Mouse (Mus musculus) olfactory bulb, adult 2 months (tissue): ENCODE measurements around the gene Rexo1. TPM values are rescaled to one million over a fixed set of nuclear protein-coding genes. Genes with fewer than 3 reads are reported as not detected.

Experiments used
- H3K27ac ChIP-seq: fragments of 200-500 bp; 2 replicates; pipeline ENCODE4 v1.5.1; 2012; ENCODE audit warnings: low read depth, low read length; ENCODE audit not compliant: insufficient read depth
- H3K4me1 ChIP-seq: fragments of 200-500 bp; 2 replicates; pipeline ENCODE4 v1.6.1; 2012; ENCODE audit warnings: low read length; ENCODE audit not compliant: control insufficient read depth, insufficient read depth
- H3K4me3 ChIP-seq: fragments of 200-500 bp; 2 replicates; pipeline ENCODE4 v1.5.1; 2012; ENCODE audit warnings: mild to moderate bottlenecking, low read depth, low read length, moderate library complexity; ENCODE audit not compliant: insufficient read depth
- CTCF ChIP-seq: fragments of 200-500 bp; IDR thresholded peaks from 2 replicates; pipeline ENCODE4 v1.5.1; 2012; ENCODE audit warnings: low read depth, mild to moderate bottlenecking, low read length, moderate library complexity; ENCODE audit not compliant: insufficient read depth
- POLR2A ChIP-seq: fragments of 200-500 bp; IDR thresholded peaks from 2 replicates; pipeline ENCODE4 v1.6.1; 2012; ENCODE audit warnings: mild to moderate bottlenecking, low read depth, low read length, moderate library complexity; ENCODE audit not compliant: insufficient read depth
- WGBS: fragments of 180-500 bp; shearing (Covaris S2); methylation state at CpG from one replicate; pipeline ENCODE4 v1.1.7; 2018; 5-methylcytosine and 5-hydroxymethylcytosine counted together
- polyA plus RNA-seq: library from polyadenylated mRNA; stranded (reverse); fragments of >200 nt; gene quantifications from 2 replicates; pipeline ENCODE4 v1.2.4, GENCODE M21; 2012; ENCODE audit warnings: low replicate concordance; ENCODE audit not compliant: missing spikeins, insufficient read depth, insufficient read length

Rexo1 gene
- polyA plus RNA-seq, 1 experiment = not detected

- WGBS = 26% methylated on average over 7 of the region's 7 CpGs
- no peak overlapping the region for H3K27ac ChIP-seq
- H3K4me3 ChIP-seq = no peak overlapping the region
- TF ChIP-seq CTCF (no peak), POLR2A (no peak)
- H3K4me1 ChIP-seq = peaks cover 5% of the 10 kb centered on the region
These were observed 27.7 kb downstream of the Rexo1 start for GRCm38 (mm10) chr10:80533704-80534103.

- Histone ChIP-seq H3K4me1 (peaks cover under 1% of the 10 kb centered on the region; the same call in 1 of the 2 replicates), H3K27ac (no peak overlapping the region), H3K4me3 (no peak overlapping the region)
- TF ChIP-seq CTCF = no peak
- no peak for TF ChIP-seq POLR2A
- WGBS = 86% methylated on average over 11 of the region's 11 CpGs
These were observed 28.6 kb downstream of the Rexo1 start for GRCm38 (mm10) chr10:80532783-80533182.

GRCm38 (mm10) chr10:80526172-80526571 is 35.2 kb downstream of the Rexo1 start:
- Histone ChIP-seq H3K27ac (no peak overlapping the region), H3K4me3 (no peak overlapping the region), H3K4me1 (no peaks in the 10 kb centered on the region)
- TF ChIP-seq CTCF (no peak), POLR2A (no peak)
- WGBS = 34% methylated on average over 9 of the region's 9 CpGs

- Histone ChIP-seq H3K4me3 (no peak overlapping the region), H3K4me1 (no peaks in the 10 kb centered on the region), H3K27ac (no peak overlapping the region)
- 93% methylated on average over 7 of the region's 7 CpGs for WGBS
- TF ChIP-seq CTCF (no peak), POLR2A (no peak)
These were observed 38.1 kb downstream of the Rexo1 start for GRCm38 (mm10) chr10:80523299-80523698.

- no peak overlapping the region for H3K4me3 ChIP-seq
- H3K4me1 ChIP-seq = no peaks in the 10 kb centered on the region
- TF ChIP-seq POLR2A = no peak
- no peak for TF ChIP-seq CTCF
- no peak overlapping the region for H3K27ac ChIP-seq
- 81% methylated on average over 2 of the region's 2 CpGs for WGBS
These were observed 42.1 kb downstream of the Rexo1 start for GRCm38 (mm10) chr10:80519287-80519686.

GRCm38 (mm10) chr10:80513739-80514138 is 47.6 kb downstream of the Rexo1 start:
- Histone ChIP-seq H3K27ac (no peak overlapping the region), H3K4me1 (peaks cover 8% of the 10 kb centered on the region; the same call in 1 of the 2 replicates), H3K4me3 (no peak overlapping the region)
- WGBS = 10% methylated on average over 19 of the region's 19 CpGs
- TF ChIP-seq CTCF = no peak
- TF ChIP-seq POLR2A = no peak

GRCm38 (mm10) chr10:80510273-80510660 is 51.1 kb downstream of the Rexo1 start:
- 53% methylated on average over 10 of the region's 10 CpGs for WGBS
- TF ChIP-seq POLR2A (no peak), CTCF (no peak)
- Histone ChIP-seq H3K27ac (no peak overlapping the region), H3K4me1 (peaks cover 11% of the 10 kb centered on the region), H3K4me3 (no peak overlapping the region)

GRCm38 (mm10) chr10:80509412-80510272 is 51.7 kb downstream of the Rexo1 start:
- WGBS = 12% methylated on average over 20 of the region's 20 CpGs
- TF ChIP-seq CTCF (peak; percentile 78), POLR2A (no peak)
- H3K27ac ChIP-seq = no peak overlapping the region
- H3K4me3 ChIP-seq = peak overlapping the region; percentile 22
- H3K4me1 ChIP-seq = peaks cover 14% of the 10 kb centered on the region

GRCm38 (mm10) chr10:80506222-80506621 is 55.1 kb downstream of the Rexo1 start:
- under 1% methylated on average over 11 of the region's 11 CpGs for WGBS
- Histone ChIP-seq H3K4me3 (no peak overlapping the region), H3K4me1 (peaks cover 12% of the 10 kb centered on the region), H3K27ac (no peak overlapping the region)
- peak; percentile 66 for TF ChIP-seq CTCF
- no peak for TF ChIP-seq POLR2A

- H3K4me3 ChIP-seq = no peak overlapping the region
- no peak overlapping the region for H3K27ac ChIP-seq
- TF ChIP-seq POLR2A (no peak), CTCF (no peak)
- peaks cover 11% of the 10 kb centered on the region for H3K4me1 ChIP-seq
- 4% methylated on average over 9 of the region's 9 CpGs for WGBS
These were observed 56.6 kb downstream of the Rexo1 start for GRCm38 (mm10) chr10:80504724-80505123.
